Mouse (Mus musculus) lung, postnatal 10 days (tissue): ENCODE results near the gene Bcdin3d.

ENCODE experiments used
- DNase-seq: peaks from one replicate; pipeline ENCODE4 v3.0.0; 2021

Bcdin3d gene

DNA sequence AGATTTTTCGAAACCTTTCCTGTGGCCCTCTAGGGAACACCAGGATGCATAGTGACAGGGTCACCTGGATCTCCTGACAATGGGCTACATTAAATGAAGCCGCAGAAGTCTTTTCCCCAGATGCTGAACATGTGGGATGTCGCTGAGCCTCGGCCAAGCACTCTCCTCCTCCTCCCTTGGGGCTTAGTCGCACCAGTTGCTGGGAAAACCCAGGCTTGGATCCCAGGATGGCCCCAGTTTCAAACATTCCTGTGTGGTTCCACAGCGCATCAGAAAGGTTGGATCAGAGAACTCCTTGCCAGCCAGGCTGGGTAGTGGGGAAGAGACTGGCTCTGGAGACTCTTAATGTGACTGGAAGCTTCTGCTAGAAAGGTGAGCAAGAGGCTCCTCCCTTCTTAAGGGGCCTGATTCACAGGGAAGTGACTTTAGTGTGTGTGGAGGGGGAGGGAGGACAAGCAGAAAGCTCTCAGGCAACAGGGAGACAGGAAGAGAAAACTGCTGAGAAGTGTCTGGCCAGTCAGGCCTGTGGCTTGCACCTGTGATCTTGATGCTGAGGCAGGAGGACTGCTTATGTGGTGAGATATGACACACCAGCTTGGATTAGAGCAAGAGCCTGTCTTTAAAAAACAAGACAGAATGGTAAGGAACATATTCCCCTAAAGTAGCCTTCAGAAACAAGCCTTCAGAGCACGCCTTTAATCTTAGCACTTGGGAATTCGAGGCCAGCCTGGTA, 35.4 kb downstream of the Bcdin3d start:
- DNase-seq = no peak

DNA sequence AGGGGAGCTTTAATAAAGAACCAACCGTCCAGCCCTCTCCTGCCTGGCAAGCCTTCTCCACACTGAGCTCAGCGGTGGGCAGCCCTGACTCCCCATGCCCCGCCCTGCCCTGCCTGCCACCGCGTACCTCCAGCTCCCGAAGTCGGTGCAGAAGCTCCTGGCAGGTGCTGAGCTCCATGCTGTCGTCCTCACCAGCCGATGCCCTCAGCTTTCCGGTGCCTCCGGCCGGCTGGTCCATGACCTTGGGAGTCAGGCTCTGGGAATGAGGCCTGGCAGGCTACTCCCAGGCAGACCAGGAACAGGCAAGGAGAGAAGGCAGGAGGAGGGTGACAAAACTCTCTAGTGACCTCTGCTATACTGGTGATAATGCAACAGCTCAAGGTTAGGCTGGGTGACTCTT, 40.6 kb downstream of the Bcdin3d start:
- DNase-seq = no peak

GRCm38 (mm10) chr15:99433081-99433718, 41.3 kb downstream of the Bcdin3d start:
- DNase-seq = no peak

DNA sequence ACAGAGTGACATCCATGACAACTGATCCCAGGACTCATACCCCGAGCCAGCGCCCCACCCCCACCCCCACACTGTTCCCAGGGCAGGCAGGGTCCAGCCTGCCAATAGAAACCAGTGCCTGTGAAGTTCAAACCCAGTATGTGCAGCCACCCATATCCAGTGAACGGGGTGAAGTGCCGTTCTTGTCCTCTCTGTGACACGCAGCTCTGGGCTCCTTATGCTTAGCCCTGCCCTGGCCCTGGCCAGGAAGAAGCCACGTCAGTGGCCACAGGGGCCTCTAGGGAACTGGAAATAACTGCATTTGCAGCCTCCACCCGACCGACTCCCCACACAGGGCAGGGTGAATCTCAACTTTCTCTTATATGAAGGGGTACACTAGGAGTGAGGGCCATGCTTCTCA, 42.6 kb downstream of the Bcdin3d start:
- DNase-seq = no peak

GRCm38 (mm10) chr15:99431504-99431903, 43.0 kb downstream of the Bcdin3d start:
- no peak for DNase-seq

GRCm38 (mm10) chr15:99431063-99431462, 43.5 kb downstream of the Bcdin3d start:
- DNase-seq = peak; percentile 53

GRCm38 (mm10) chr15:99430394-99430793, 44.1 kb downstream of the Bcdin3d start:
- peak; percentile 46 for DNase-seq

DNA sequence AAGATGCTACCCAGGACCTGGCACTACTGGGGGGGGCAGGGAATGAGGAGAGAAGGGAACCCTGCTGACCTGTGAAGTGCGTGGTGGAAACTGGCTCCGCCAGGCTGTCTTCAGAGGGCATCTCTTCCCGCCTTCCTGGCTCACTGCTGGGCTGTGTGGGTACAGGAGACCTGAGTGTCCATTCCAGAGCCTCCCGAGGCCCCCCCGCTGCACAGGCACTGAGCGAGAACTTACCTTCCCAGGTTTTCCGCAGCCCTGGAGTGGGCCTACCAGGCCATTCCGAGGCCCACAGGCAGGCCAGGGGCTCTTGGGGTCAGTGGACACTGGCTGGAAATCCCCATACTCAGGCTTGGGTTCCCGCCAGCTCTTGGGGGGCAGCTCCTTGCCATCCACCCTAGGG, 50.6 kb downstream of the Bcdin3d start:
- no peak for DNase-seq

GRCm38 (mm10) chr15:99423131-99423530, 51.4 kb downstream of the Bcdin3d start:
- DNase-seq = no peak

DNA sequence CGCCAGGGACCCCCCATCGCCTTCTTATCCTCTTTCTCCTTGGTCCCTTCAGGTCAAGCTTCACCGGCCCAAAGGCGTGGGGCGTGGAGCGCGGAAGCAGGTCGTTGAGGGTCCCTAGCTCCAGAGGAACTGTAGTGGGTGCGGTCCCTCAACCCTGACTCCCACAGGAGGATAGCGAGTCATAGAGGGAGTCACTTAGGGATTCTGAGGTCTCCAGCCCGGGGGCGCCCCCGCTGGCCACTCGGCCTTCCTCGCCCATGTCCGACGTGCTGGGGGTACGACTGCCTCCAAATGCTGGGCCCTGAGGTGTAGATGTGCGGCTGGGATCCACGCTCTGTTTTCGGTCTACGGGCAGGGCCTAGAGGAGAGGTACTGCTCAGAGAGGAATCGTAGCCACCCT, 52.0 kb downstream of the Bcdin3d start:
- no peak for DNase-seq

- DNase-seq = no peak
These were observed 52.9 kb downstream of the Bcdin3d start for GRCm38 (mm10) chr15:99421676-99422075.

DNA sequence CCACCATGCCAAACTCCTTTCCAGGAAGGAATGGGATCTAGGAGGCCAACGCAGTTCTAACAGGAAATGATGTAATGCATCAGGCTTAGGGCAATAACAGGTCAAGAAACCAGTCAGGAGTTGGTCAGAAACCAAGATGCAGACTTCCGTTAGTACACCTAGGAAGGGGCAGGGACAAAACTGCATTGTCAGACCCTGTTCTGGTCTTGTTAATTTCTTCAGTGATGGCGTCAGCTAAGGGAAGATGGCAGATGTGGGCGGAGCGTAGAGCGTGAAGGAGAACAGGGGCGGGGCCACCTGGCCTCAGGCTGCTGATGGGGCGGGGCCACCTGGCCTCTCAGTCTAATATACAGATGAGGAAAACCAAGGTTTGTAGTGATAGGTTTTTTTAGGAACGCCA, 53.4 kb downstream of the Bcdin3d start:
- peak; percentile 68 for DNase-seq

- DNase-seq = peak; percentile 91
These were observed 54.0 kb downstream of the Bcdin3d start for GRCm38 (mm10) chr15:99420521-99421014.

GRCm38 (mm10) chr15:99420101-99420500, 54.4 kb downstream of the Bcdin3d start:
- DNase-seq = no peak
